Mouse (Mus musculus): ENCODE results near the gene Gm42688. TPM values are rescaled to one million over a fixed set of nuclear protein-coding genes. Genes with fewer than 3 reads are reported as not detected.
"Not testable (repeated sequence)": the region's sequence is repeated elsewhere in the genome, so short reads cannot be mapped to it uniquely, and the experiment has no call there.

The Gm42688 gene
- total and polyA plus RNA-seq, 3 experiments: 1.2 to 1.6 (median 1.3) TPM

- H3K27me3 ChIP-seq (replicated peaks); H3K4me3 ChIP-seq (replicated peaks in 1 of 3; ENCODE audit: low read depth in 2 of 3, low read length in 2 of 3, poor library complexity in 1 of 3); dilution Hi-C loops (cut with MboI; ENCODE audit: extremely low pct_ligation_motif_present, extremely low pct_unique_long_range_greater_than_20kb, low sequenced_read_pairs); H3K36me3 ChIP-seq (replicated peaks in 1 of 2; ENCODE audit: control insufficient read depth in 1 of 2, insufficient read depth in 1 of 2, low read length in 1 of 2); H3K9ac ChIP-seq (ENCODE audit: insufficient read depth, low read depth); H3K79me2 ChIP-seq (replicated peaks; ENCODE audit: control insufficient read depth, extremely low read depth, insufficient read depth, poor library complexity, severe bottlenecking); H3K27ac ChIP-seq (ENCODE audit: insufficient read depth, low read depth); H3K9me3 ChIP-seq (replicated peaks; ENCODE audit: low read length); H3K4me2 ChIP-seq (ENCODE audit: insufficient read depth, low read depth, poor library complexity, severe bottlenecking): not testable (repeated sequence)
- in situ Hi-C loops (cut with MboI; ENCODE audit: low pct_ligation_motif_present, low pct_unique_long_range_greater_than_20kb, low sequenced_read_pairs): loop anchor here (5.0 kb wide), 2 partner anchors 42 to 167 kb away; partner anchors contain the start of gene Mogs
- TF ChIP-seq SMC3 (IDR thresholded peaks at IDR 0.05; ENCODE audit: low read depth, low read length) (peak; percentile 74), IRF4 (IDR thresholded peaks at IDR 0.05; ENCODE audit: low read depth, low read length) (0 out of 2 replicates have a peak, but pooled peaks have one; percentile 6), MYC (IDR thresholded peaks at IDR 0.05; ENCODE audit: low read depth, low read length) (0 out of 2 replicates have a peak, but pooled peaks have one; percentile 31), RAD21 (IDR thresholded peaks at IDR 0.05; ENCODE audit: low read depth, low read length) (peak; percentile 63), ZNF384 (IDR thresholded peaks at IDR 0.05; ENCODE audit: low read depth, low read length) (peak; percentile 52), CTCF (conservative IDR thresholded peaks at IDR 0.05 in 1 of 2, IDR thresholded peaks at IDR 0.05 in 1 of 2; ENCODE audit: low read depth in 2 of 2, low read length in 2 of 2) (peak in 1 of 2 experiments; percentile 71; a peak in 2 of 4 replicates)
- peak; percentile 69 for DNase-seq (ENCODE audit: extremely low read depth)
- H3K4me1 ChIP-seq (ENCODE audit: control insufficient read depth in 1 of 2, insufficient read depth in 2 of 2): peaks cover 11 to 26% of the 10 kb centered on the region in 2 experiments
These were observed 58.0 kb downstream of the Gm42688 start for GRCm38 (mm10) chr6:83159456-83159855.

Other genes starting within 250 kb of the Gm42688 start
Only the 20 nearest of the 23 such genes appear.
- 0.04 TPM in 1 of 2 replicates, not detected in the other for gene Sema4f, start 161.8 kb upstream of the Gm42688 start, total RNA-seq (2012; rRNA removed)
- not detected in 2 replicates for gene Sema4f, start 161.8 kb upstream of the Gm42688 start, total RNA-seq (2014; rRNA removed)
- not detected in 2 replicates for gene Sema4f, start 161.8 kb upstream of the Gm42688 start, polyA plus RNA-seq (2012; ENCODE audit: insufficient read length, low read depth)
- gene M1ap, start 154.7 kb upstream of the Gm42688 start, total RNA-seq (2012; rRNA removed): 3.0 and 6.4 TPM in 2 replicates
- gene M1ap, start 154.7 kb upstream of the Gm42688 start, total RNA-seq (2014; rRNA removed): 1.8 and 2.4 TPM in 2 replicates
- gene M1ap, start 154.7 kb upstream of the Gm42688 start, polyA plus RNA-seq (2012; ENCODE audit: insufficient read length, low read depth): 3.9 and 4.7 TPM in 2 replicates
- 33.2 and 34.7 TPM in 2 replicates for gene Dok1, start 68.1 kb upstream of the Gm42688 start, total RNA-seq (2012; rRNA removed)
- gene Dok1, start 68.1 kb upstream of the Gm42688 start, total RNA-seq (2014; rRNA removed): 21.3 and 21.4 TPM in 2 replicates
- 23.8 and 24.6 TPM in 2 replicates for gene Dok1, start 68.1 kb upstream of the Gm42688 start, polyA plus RNA-seq (2012; ENCODE audit: insufficient read length, low read depth)
- 0.93 and 1.0 TPM in 2 replicates for gene Loxl3, start 67.4 kb upstream of the Gm42688 start, total RNA-seq (2012; rRNA removed)
- 0.05 TPM in 1 of 2 replicates, not detected in the other for gene Loxl3, start 67.4 kb upstream of the Gm42688 start, total RNA-seq (2014; rRNA removed)
- 0.74 and 1.0 TPM in 2 replicates for gene Loxl3, start 67.4 kb upstream of the Gm42688 start, polyA plus RNA-seq (2012; ENCODE audit: insufficient read length, low read depth)
- gene Aup1, start 47.1 kb upstream of the Gm42688 start, total RNA-seq (2012; rRNA removed): 235 and 240 TPM in 2 replicates
- 108 and 119 TPM in 2 replicates for gene Aup1, start 47.1 kb upstream of the Gm42688 start, total RNA-seq (2014; rRNA removed)
- gene Aup1, start 47.1 kb upstream of the Gm42688 start, polyA plus RNA-seq (2012; ENCODE audit: insufficient read length, low read depth): 284 and 324 TPM in 2 replicates
- 113 and 128 TPM in 2 replicates for gene Htra2, start 46.3 kb upstream of the Gm42688 start, total RNA-seq (2012; rRNA removed)
- gene Htra2, start 46.3 kb upstream of the Gm42688 start, total RNA-seq (2014; rRNA removed): 131 and 137 TPM in 2 replicates
- gene Htra2, start 46.3 kb upstream of the Gm42688 start, polyA plus RNA-seq (2012; ENCODE audit: insufficient read length, low read depth): 154 and 185 TPM in 2 replicates
- gene Dqx1, start 43.8 kb upstream of the Gm42688 start, total RNA-seq (2012; rRNA removed): 2.2 and 2.7 TPM in 2 replicates
- 0.99 and 1.3 TPM in 2 replicates for gene Dqx1, start 43.8 kb upstream of the Gm42688 start, total RNA-seq (2014; rRNA removed)
- gene Dqx1, start 43.8 kb upstream of the Gm42688 start, polyA plus RNA-seq (2012; ENCODE audit: insufficient read length, low read depth): 2.9 and 3.5 TPM in 2 replicates
- gene Tlx2, start 31.3 kb upstream of the Gm42688 start, total RNA-seq (2012; rRNA removed): not detected in 2 replicates
- not detected in 2 replicates for gene Tlx2, start 31.3 kb upstream of the Gm42688 start, total RNA-seq (2014; rRNA removed)
- not detected in 2 replicates for gene Tlx2, start 31.3 kb upstream of the Gm42688 start, polyA plus RNA-seq (2012; ENCODE audit: insufficient read length, low read depth)
- gene Pcgf1, start 23.7 kb upstream of the Gm42688 start, total RNA-seq (2012; rRNA removed): 14.5 and 16.6 TPM in 2 replicates
- gene Pcgf1, start 23.7 kb upstream of the Gm42688 start, total RNA-seq (2014; rRNA removed): 12.5 and 13.7 TPM in 2 replicates
- 12.4 and 15.0 TPM in 2 replicates for gene Pcgf1, start 23.7 kb upstream of the Gm42688 start, polyA plus RNA-seq (2012; ENCODE audit: insufficient read length, low read depth)
- 0.80 TPM in 1 of 2 replicates, not detected in the other for gene Lbx2, start 15.2 kb upstream of the Gm42688 start, total RNA-seq (2012; rRNA removed)
- gene Lbx2, start 15.2 kb upstream of the Gm42688 start, total RNA-seq (2014; rRNA removed): 0.86 TPM in 1 of 2 replicates, not detected in the other
- gene Lbx2, start 15.2 kb upstream of the Gm42688 start, polyA plus RNA-seq (2012; ENCODE audit: insufficient read length, low read depth): 1.2 and 1.7 TPM in 2 replicates
- gene Ccdc142, start within 50 bp of the Gm42688 start, total RNA-seq (2012; rRNA removed): 3.1 and 3.2 TPM in 2 replicates
- 0.38 and 0.59 TPM in 2 replicates for gene Ccdc142, start within 50 bp of the Gm42688 start, total RNA-seq (2014; rRNA removed)
- gene Ccdc142, start within 50 bp of the Gm42688 start, polyA plus RNA-seq (2012; ENCODE audit: insufficient read length, low read depth): 1.1 and 1.7 TPM in 2 replicates
- gene Mrpl53, start 7.4 kb downstream of the Gm42688 start, total RNA-seq (2012; rRNA removed): 74.0 and 83.3 TPM in 2 replicates
- gene Mrpl53, start 7.4 kb downstream of the Gm42688 start, total RNA-seq (2014; rRNA removed): 52.2 and 54.2 TPM in 2 replicates
- 52.9 and 55.5 TPM in 2 replicates for gene Mrpl53, start 7.4 kb downstream of the Gm42688 start, polyA plus RNA-seq (2012; ENCODE audit: insufficient read length, low read depth)
- gene Mogs, start 13.9 kb downstream of the Gm42688 start, total RNA-seq (2012; rRNA removed): 78.9 and 104 TPM in 2 replicates
- gene Mogs, start 13.9 kb downstream of the Gm42688 start, total RNA-seq (2014; rRNA removed): 77.3 and 78.4 TPM in 2 replicates
- 53.0 and 57.2 TPM in 2 replicates for gene Mogs, start 13.9 kb downstream of the Gm42688 start, polyA plus RNA-seq (2012; ENCODE audit: insufficient read length, low read depth)
- gene Wbp1, start 19.9 kb downstream of the Gm42688 start, total RNA-seq (2012; rRNA removed): 20.4 and 24.1 TPM in 2 replicates
- gene Wbp1, start 19.9 kb downstream of the Gm42688 start, total RNA-seq (2014; rRNA removed): 23.1 and 27.5 TPM in 2 replicates
- 16.6 and 19.3 TPM in 2 replicates for gene Wbp1, start 19.9 kb downstream of the Gm42688 start, polyA plus RNA-seq (2012; ENCODE audit: insufficient read length, low read depth)
- 26.1 and 26.9 TPM in 2 replicates for gene Ino80b, start 23.8 kb downstream of the Gm42688 start, total RNA-seq (2012; rRNA removed)
- 14.9 and 15.4 TPM in 2 replicates for gene Ino80b, start 23.8 kb downstream of the Gm42688 start, total RNA-seq (2014; rRNA removed)
- gene Ino80b, start 23.8 kb downstream of the Gm42688 start, polyA plus RNA-seq (2012; ENCODE audit: insufficient read length, low read depth): 30.4 and 34.2 TPM in 2 replicates
- 0.59 and 0.68 TPM in 2 replicates for gene Rtkn, start 33.8 kb downstream of the Gm42688 start, total RNA-seq (2012; rRNA removed)
- gene Rtkn, start 33.8 kb downstream of the Gm42688 start, total RNA-seq (2014; rRNA removed): 0.54 and 1.3 TPM in 2 replicates
- gene Rtkn, start 33.8 kb downstream of the Gm42688 start, polyA plus RNA-seq (2012; ENCODE audit: insufficient read length, low read depth): 0.47 and 0.78 TPM in 2 replicates
- 4.7 and 10.3 TPM in 2 replicates for gene Wdr54, start 54.8 kb downstream of the Gm42688 start, total RNA-seq (2012; rRNA removed)
- 4.9 and 7.8 TPM in 2 replicates for gene Wdr54, start 54.8 kb downstream of the Gm42688 start, total RNA-seq (2014; rRNA removed)
- 1.7 and 1.9 TPM in 2 replicates for gene Wdr54, start 54.8 kb downstream of the Gm42688 start, polyA plus RNA-seq (2012; ENCODE audit: insufficient read length, low read depth)
- 0.34 and 0.38 TPM in 2 replicates for gene 1700003E16Rik, start 54.8 kb downstream of the Gm42688 start, total RNA-seq (2012; rRNA removed)
- not detected in 2 replicates for gene 1700003E16Rik, start 54.8 kb downstream of the Gm42688 start, total RNA-seq (2014; rRNA removed)
- 0.23 and 0.25 TPM in 2 replicates for gene 1700003E16Rik, start 54.8 kb downstream of the Gm42688 start, polyA plus RNA-seq (2012; ENCODE audit: insufficient read length, low read depth)
- gene Dctn1, start 64.3 kb downstream of the Gm42688 start, total RNA-seq (2012; rRNA removed): 17.8 and 19.8 TPM in 2 replicates
- 12.2 and 12.8 TPM in 2 replicates for gene Dctn1, start 64.3 kb downstream of the Gm42688 start, total RNA-seq (2014; rRNA removed)
- gene Dctn1, start 64.3 kb downstream of the Gm42688 start, polyA plus RNA-seq (2012; ENCODE audit: insufficient read length, low read depth): 36.4 and 37.3 TPM in 2 replicates
- 0.13 and 0.38 TPM in 2 replicates for gene Slc4a5, start 118.2 kb downstream of the Gm42688 start, total RNA-seq (2012; rRNA removed)
- gene Slc4a5, start 118.2 kb downstream of the Gm42688 start, total RNA-seq (2014; rRNA removed): not detected in 2 replicates
- gene Slc4a5, start 118.2 kb downstream of the Gm42688 start, polyA plus RNA-seq (2012; ENCODE audit: insufficient read length, low read depth): 0.21 TPM in 1 of 2 replicates, not detected in the other